Mouse (Mus musculus): ENCODE results near the gene Cycs. TPM values are rescaled to one million over a fixed set of nuclear protein-coding genes. Genes with fewer than 3 reads are reported as not detected.

Cycs gene
- polyA plus RNA-seq (2012; rRNA removed), result 56.7 and 65.1 TPM in 2 replicates

DNA sequence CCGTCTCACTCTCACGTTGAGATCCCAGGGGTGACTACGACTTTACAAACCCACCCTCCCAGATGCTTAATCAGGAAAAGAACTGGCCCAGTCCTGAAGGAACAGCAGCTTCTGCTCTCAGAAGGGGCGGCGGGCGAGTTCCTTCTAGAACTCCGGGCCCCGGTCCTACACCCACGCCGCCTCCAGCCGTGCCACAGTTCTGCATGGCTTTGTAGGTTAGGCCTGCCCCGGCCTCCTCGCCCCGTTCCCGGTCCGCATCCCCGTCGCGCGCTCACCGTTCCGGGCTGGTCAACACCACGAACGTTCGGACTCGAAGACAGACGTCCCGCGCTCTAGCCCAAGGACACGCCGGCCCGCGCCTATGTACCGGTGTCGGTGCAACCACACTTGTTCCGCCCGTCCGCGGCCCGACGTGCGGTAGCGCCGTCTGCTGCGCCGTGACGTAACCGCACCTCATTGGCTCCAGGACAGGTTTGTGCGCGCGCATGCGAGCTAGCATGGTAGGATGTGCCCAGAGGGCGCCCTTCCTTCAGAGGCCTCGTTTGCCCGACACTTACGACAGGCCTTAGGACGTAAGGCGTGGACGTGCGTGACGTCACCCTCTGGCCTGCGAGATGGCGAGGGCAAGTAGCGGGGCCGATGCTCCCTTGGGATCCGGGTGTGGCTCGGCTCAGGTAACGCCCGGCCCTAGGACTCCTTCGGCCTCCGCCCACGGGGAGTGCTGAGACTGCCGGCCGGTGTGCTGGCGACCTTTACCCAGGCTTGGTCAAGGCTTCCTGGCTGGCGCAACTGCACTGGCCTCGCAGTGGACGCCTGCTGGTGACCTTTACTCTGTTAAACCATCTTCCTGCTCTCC, at the start of gene Cycs:
Gene Cycs, minus strand, starts transcription at position 398 of the 856 bp plus-strand sequence.

GRCm38 (mm10) chr6:50596301-50597211, 30.2 kb upstream of the Cycs start, which contains the start of gene 4921507P07Rik:
TSS of gene 4921507P07Rik (minus strand) at chr6:50596632.

Other genes starting within 250 kb of the Cycs start
- 11.3 and 12.8 TPM in 2 replicates for gene Osbpl3, start 110.3 kb downstream of the Cycs start, polyA plus RNA-seq (2012; rRNA removed)
- 2.5 and 2.8 TPM in 2 replicates for gene 4921507P07Rik, start 30.1 kb upstream of the Cycs start, polyA plus RNA-seq (2012; rRNA removed)
- 0.44 and 0.53 TPM in 2 replicates for gene Npvf, start 87.9 kb upstream of the Cycs start, polyA plus RNA-seq (2012; rRNA removed)

Data from central nervous system, embryonic 18 days (tissue).